Mouse (Mus musculus): ENCODE data around the gene Aip.
"Not testable (repeated sequence)": the region's sequence is repeated elsewhere in the genome, so short reads cannot be mapped to it uniquely, and the experiment has no call there.

Aip gene

DNA sequence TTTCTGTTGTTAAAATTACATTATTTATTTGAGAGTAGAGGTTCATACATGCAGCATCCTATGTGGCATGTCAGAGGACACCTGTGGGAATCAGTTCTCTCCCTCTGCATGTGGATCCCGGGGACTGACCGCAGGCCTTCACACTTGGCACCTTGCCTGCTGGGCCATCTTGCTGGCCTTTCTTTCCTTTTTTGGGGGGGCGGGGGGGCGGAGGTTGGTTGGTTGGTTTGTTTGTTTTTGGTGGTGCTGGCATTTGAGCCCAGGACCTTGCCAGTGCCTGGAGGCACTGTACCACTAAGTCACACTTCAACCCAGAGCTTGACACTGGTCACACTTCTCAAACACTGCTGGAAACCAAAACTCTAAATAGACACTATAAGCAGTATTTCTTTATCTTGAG is 8.7 kb upstream of the Aip start:
- no peak for DNase-seq

DNA sequence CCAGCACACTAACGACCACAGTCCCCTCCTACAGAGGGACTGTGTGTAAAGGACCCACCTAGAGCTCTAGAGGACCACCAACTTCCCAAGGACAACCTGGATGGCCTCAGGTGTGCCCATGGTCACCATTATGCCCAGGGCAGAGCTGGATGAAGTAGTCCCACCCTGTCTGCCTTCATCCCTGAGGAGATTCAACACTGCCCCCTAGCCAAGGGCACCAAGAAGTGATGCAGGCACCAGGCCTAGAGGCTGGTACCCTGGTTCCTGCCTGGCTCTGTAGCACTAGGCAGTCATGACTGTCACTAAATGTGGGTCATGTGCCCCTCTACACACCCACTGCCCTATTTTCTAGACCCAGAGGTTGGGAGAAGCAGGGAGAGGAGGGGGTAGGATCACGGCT is 6.1 kb upstream of the Aip start:
- no peak for DNase-seq

DNA sequence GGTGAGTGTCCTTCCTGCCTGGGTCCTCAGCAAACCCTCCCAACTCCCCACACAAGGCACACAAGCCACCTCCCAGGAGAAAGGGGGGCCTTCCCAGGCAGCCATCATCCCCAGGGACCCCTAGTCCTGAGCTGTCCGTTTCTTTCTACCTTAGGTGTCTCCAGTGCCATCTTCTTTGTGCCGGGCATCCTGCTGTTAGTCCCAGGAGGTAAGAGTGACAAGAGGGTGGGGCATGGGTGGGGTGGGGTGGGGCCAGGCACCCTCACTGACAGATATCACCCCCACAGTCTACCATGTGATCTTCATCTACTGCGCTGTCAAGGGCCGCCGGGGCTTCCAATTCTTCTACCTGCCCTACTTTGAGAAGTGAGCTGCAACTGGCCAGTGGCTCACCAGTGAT is 5.4 kb upstream of the Aip start:
- DNase-seq: no peak

DNA sequence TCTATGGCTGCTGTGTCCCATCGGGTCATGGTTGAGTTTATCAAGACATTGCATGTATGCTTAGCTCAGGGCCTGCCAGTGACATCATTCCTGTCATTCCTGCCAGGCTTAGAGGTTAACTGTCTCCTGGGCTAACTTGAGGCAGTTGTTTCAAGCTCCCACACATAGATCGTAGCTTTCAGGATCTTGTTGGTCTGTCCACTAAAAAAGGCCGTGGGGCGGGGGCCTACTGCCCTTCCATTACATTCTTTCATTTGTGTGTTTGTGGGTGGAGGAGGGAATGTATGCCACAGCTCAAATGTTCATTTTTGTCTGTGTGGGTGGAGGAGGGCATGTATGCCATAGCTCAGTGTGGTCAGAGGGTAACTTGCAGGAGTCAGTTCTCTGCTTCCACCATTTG is 4.4 kb upstream of the Aip start:
- no peak for DNase-seq

DNA sequence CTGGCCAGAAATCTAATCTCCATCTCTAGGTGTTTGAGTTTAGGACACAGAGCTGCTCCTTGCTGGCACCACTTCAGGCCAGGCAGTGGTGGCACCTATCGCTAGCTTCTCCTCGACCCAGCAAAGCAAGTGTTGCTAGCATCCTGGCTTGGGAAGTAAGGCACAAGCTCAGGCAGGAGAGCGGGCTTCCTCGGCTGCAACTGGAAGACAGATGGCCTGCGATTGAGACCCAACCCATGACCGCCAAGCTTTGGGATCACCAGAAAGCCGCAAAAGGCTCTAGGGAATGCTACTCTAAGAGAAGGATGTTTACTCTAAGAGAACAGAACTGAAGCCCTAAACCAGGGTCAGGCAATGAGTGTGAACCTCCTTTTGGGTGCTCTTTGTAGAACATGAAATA is 3.8 kb upstream of the Aip start:
- no peak for DNase-seq

DNA sequence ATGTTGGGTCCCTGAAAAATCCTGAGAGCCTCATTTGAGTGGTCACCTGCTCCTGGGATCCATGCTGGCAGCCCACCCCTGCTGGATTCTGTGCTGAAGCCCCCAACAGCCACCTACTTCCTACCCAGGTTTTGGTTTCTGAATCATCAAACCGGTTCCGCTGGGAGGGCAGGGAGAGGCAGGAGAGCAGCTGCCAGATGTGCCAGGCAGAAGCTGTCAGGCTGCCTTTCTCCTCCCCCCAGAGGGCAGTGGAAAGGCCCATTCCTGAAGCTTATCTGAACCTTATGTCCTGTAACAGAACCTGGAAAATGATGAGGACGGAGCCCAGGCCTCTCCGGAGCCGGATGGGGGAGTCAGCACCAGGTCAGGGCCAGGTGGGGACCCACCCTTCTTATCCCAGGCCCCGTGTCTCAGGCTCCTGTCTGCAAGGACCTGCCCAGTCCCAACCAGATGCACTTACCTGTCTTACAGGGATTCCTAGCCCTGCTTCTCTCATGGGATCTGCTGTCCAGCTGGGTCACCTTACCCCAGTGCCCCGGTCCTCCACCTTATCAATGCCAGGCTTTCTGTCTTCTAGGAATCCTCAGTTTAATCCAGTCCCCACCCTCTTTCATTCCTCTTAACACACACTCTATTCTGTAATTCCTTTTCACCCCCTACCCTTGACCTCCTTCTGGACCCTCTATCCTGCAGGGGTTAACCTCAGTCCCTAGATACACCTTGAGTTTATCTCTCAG is 1.3 kb upstream of the Aip start:
- no peak for DNase-seq

DNA sequence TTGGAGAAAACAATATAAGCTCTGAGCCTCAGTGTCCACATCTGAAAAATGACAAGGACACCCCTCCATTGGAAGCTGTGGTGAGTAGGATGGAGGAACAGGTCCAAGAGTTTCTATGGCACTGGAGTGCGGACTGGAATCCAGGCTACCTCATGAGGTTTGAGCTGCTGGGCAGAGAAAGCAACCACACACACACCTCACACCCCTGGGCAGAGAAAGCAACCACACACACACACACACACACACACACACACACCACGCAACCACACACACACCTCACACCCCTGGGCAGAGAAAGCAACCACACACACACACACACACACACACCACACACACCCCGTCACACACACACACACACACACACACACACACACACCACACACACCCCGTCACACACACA is 390 bp downstream of the Aip start:
- not testable (repeated sequence) for DNase-seq

DNA sequence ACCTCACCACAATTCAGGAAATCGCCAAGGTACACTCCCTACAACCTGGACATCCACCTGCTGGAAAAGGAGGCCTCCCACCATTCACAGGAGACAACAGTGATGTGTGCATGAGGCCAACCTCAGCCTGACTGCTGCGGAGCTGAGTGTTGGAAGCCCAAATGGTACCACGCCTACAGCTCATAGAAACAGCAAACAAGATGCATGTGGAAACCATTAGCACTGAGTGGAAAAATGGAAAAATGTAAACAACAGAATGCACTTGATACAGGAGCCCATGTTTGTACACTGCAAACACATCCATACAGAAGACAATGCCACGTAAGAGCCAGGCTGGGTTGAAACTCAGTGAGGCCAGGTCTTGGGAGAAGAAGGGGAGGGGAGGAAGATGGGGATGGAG is 1.2 kb downstream of the Aip start:
- no peak for DNase-seq

DNA sequence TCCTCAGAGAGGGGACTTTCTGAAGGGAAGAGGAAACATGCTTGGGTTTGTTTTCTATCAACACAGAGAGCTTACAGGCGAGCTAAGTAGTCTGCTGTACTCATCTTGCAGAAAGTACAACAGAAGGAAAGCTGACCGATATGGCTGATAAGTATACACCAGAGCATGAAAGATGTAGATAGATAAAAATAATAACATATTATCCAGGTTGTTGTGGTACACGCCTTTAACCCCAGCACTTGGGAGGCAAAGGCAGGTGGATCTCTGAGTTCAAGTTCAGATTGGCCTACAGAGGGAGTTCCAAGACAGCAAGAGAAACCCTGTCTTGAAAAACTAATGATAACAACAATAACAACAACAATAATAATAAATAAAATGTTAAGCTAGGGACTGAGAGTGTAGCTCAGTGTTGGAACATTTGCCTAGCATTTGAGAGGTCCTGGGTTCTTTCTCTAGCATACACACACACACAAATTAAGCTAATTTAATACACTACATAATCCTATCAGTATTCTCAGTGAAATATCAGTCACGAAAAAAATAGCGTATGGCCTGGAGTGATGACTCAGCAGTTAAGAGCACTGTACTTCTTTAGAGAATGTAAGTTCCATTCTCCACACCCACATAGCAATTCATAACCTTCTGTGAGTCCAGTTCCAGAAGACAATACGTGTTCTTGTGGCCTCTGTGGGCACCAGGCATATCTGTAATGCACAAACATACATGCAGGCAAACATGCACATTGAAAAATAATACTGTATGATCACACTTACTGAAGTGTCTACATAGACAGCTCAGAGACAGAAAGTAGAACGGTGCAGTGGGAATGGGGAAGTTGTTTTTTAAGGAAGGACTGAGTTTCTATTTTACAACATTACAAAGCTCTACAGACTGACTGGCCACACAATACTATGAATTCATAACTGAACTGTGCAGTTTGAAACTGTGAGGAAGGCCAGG is 3.0 kb downstream of the Aip start:
- DNase-seq: no peak

DNA sequence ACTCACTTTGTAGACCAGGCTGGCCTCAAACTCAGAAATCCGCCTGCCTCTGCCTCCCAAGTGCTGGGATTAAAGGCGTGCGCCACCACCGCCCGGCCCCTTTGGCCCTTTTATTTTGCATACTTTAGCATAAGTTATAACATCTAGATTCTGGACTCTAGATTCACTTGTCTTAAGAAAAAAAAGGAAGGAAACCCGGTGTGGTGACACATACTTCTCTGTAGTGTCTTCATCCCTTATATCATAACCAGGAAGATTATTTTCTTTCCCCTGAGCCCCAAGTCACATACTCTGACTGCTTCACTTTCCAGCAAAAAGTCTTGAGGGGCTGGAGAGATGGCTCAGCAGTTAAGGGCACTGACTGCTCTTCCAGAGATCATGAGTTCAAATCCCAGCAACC is 3.8 kb downstream of the Aip start:
- not testable (repeated sequence) for DNase-seq

DNA sequence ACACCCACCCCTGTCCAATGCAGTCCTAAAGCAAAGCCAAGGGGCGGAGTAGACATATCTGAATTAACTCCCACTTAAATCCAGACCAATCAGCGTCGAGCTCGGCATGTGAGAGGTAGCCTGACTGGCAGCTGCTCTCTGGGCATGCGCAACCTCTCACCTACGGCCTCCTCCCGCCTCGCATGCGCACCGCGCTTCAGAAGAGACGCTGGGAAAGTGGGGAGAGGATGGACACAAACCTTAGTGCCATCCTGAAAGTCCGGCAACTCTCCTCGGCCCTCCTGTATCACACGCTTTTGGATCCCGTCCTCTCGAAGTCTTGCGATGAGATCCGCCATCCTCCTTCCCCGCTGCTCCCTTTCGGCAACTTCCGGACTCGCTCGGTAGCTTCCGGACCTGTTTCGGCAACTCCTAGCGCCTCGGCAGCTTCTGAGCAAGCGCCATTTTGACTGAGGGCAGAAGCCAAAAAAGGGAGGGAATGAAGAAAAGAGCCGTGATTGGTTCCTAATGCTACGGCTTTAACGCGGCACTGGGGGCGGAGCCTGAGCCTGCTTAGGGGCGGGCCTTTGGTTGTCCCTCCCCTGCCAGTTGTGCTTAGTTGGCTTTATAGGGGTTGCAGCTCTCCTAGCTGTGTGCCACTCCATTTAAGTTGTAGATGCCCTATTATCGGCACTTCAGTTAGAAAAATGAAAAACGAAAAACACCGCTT is 4.4 kb downstream of the Aip start:
- DNase-seq: peak; percentile 99

DNA sequence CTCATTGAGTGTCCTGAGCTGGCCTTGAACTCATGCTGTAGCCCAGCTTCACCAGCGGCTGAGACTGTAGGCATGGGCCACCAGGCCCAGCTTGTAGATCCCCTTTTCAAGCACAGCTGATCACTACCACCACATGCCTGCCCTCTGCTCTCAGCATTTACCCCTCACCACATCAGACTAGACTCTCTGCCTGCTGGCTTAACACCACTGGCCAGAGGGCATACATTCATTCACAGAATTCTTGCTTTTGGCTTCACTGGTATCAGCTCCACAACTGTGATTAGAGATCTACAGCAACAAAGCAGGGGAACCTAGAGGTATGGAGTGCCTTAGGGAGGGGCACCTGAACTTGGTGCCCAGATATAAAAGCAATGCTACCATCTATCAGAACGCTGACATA is 5.2 kb downstream of the Aip start:
- DNase-seq: no peak

DNA sequence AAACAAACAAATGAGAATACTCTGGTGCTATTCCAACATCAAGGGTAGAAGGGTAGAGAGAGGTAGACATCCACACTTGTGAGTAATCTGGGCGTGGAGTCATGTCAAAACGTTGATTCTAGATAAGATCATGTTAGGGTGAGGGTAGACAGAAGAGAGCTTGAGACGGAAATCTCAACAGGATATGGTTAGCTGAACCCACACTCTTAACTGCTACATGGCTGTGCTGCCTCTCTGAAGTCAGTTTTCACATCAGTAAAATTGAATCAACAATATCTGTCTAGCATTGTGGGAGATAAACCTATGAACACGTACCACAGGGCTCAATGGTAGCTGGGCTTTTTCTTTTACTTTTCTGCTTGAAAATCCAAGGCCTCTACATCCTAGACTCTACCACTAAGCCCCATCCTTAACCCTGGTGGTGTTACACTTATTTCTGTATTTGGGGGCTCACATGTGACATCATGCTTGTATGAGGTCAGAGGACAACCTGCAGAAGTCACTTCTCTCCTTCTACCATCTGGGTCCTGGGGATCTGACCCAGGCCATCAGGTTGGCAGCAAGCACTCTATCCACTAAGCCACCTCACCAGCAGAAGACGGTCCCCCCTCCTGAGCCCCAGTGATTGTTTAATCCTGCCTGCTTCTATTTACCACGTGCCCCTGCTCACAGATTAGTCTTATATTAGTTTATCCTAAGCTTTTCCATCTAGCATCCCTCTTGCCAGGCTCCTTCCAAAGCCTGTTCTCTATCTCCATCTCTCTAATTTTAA is 5.8 kb downstream of the Aip start:
- no peak for DNase-seq

DNA sequence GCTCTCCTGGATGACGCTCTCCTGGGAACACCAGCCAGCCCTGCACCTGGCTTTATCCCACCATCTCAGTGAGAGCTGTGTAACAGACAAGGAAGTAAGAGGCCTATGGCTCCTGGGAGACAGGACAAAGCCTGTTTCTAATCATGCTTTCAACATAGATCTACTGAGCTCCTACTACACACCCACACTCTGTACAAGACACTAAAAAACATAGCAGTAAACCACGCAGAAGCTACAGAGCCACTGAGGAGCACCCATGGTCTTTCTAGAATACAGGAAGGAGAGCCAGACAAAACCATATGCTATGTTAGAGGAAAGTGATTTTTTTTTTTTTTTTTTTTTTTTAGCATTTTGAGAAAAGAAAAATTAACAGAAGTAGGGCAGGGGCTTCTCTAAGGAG is 7.3 kb downstream of the Aip start:
- DNase-seq: no peak

DNA sequence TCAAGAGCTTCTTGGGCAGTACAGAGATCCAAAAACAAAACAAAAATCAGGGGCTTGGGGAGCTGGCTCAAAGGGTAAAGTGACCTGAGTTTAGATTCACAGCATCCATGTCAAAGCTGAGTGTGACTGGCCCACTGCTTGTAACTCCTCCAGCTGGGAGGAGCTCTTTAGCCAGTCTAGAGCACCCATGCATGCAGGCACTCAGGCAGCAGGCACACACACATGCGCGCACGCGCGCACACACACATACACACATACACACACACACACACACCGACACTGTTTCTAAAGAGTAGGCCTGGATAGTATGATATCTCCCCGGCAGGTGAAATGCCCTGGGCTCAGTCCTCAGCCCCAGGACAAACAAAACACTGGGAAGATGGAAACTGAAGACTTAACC is 8.7 kb downstream of the Aip start:
- no peak for DNase-seq

DNA sequence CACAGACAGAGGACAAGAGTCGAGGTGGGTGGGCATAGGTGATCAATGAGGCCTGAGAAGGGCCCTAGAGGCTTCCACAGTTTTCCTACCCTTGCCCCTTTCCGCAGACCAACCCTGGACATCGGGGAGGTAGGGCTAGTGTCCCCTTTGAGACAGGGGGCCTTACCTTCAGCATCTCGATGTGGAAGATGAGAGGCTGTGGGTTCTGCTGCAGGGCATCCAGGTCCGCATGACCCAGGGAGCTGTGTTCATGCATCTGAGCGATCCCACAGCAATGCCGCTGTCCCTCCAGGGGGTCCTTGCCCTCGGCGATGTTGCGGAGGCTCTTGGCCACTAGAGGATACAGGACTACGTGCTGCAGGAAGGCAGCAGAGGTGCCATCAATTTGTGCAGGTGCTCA is 9.8 kb downstream of the Aip start:
- no peak for DNase-seq

DNA sequence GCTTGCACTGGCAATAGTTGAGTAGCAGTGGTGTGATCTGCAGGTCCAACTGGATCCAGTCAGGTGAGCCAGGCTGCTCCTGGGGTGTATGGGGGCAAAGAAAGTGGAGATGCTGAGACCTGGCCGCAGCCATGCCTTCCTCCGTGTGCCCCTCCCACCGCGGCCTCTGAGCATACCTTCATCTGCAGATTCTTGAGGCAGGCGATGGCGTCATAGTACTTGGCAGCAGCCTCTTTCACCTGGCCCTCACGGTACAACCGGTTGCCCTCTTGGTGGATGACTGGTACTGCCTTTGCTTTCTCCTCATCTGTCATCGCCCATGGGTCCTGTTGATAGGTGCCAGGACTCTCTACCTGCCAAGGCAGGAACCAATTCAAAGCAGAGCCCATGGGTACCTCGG is 10.5 kb downstream of the Aip start:
- DNase-seq: no peak

DNA sequence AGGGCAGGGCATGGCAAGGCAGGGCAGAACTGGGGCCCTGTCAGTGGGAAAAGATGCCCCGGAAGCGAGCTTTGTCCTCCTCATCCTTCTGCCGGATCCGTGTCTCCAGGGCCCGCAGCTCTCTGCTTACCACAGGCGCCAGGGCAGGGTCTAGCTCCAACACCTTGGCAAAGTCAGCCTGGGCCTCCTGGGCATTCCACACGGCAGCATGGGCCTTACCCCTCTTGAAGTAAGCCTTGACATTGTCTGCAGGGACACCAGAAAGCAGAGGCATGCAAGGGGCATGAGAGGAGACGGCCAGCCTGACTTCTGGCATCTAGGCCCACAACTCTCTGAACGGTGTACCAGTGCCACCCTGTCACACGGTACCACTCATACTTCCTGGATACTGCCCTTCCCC is 11.1 kb downstream of the Aip start:
- no peak for DNase-seq

DNA sequence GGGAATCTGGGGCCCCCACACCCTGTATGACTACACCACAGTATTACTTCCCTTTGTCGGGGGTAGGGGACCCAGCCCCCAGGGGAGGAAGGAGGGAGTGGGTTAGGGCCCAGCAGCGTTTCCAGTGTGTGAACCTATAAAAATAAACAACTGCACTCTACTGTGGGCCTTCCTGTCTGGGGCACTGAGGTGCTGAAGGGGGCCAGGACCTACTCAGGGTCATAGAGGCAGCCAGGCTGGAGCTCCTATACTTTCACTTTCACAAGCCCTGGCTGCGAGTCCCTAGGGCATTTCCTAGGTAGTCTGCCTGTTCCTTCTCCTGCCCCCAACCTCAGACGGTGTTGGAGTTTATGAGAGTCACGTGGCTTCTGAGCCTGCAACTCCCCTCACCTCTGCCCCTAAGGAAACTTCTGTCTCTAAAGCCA is 11.8 kb downstream of the Aip start:
- peak; percentile 63 for DNase-seq

DNA sequence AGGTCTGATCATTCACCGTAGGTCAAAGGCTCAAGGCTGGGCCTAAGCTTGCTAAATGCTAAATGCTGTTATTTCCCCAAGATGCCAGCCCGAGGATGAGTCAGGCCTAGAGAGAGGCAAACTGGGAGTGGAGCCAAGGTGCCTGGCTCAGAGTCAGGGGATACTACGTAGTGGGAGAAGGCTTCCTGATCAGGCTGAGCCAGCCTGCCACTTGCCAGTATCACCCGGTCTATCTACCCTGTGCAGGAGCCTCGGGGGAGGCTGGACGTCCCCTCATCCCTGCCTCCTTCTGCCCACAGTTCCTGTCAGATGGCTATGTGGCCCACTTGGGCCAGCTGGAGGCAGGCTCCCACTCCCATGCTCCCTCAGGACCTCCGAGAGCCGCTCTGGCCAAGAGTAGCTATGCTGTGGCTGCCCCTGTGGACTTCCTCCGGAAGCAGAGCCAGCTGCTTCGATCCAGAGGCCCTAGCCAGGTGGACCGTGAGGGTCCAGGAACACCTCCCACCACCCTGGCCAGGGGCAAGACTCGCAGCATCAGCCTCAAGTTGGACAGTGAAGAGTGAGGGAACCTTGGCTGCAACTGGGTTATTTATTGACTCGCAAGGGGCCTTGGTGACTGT is 12.4 kb downstream of the Aip start:
- peak; percentile 85 for DNase-seq

DNA sequence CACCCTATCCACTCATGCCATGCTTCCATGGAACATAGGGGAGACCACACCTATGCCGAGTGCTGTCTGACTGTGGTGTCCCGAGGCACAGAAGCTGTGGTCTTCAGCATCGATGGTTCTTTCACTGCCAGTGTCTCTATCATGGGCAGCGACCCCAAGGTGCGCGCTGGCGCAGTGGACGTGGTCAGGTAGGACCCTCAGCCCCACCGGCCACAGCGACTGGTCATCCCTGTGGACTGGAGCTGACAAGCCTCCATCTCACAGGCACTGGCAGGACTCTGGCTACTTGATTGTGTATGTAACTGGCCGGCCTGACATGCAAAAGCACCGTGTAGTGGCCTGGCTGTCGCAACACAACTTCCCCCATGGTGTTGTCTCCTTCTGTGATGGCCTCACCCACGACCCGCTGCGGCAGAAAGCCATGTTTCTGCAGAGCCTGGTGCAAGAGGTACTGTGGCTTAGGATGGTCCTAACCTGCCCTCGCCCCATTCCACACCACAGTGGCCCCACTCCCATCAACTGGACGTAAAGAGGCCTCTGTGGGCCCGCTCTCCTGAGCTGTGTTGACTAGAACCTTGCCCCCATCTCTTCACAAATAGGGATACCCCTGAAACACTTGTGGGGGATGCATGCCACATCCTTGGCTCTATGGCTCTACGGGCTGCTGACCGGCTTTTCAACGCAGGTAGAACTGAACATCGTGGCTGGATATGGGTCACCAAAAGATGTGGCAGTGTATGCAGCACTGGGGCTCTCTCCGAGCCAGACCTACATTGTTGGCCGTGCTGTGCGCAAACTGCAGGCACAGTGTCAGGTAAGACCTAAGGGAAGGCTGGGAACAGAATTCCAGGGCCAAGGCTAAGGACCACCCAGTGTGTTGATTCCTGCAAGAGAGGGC is 13.3 kb downstream of the Aip start:
- no peak for DNase-seq
